Mouse (Mus musculus) layer of hippocampus, adult 9-11 months (tissue): ENCODE measurements at regions not wholly inside any gene's neighbourhood (a gene's known extent, or its start where the extent isn't known, plus 50 kb on each side); places are given as distances from the start of the nearest gene placed in this dataset.
A peak's percentile ranks its signal among the peaks of the same experiment; 100 is the strongest.

Experiments used
- DNase-seq: peaks from one replicate; pipeline ENCODE4 v3.0.0; 2022

GRCm38 (mm10) chr6:109533526-109533925 is 705.1 kb downstream of the Edem1 start:
- DNase-seq: peak; percentile 12

DNA sequence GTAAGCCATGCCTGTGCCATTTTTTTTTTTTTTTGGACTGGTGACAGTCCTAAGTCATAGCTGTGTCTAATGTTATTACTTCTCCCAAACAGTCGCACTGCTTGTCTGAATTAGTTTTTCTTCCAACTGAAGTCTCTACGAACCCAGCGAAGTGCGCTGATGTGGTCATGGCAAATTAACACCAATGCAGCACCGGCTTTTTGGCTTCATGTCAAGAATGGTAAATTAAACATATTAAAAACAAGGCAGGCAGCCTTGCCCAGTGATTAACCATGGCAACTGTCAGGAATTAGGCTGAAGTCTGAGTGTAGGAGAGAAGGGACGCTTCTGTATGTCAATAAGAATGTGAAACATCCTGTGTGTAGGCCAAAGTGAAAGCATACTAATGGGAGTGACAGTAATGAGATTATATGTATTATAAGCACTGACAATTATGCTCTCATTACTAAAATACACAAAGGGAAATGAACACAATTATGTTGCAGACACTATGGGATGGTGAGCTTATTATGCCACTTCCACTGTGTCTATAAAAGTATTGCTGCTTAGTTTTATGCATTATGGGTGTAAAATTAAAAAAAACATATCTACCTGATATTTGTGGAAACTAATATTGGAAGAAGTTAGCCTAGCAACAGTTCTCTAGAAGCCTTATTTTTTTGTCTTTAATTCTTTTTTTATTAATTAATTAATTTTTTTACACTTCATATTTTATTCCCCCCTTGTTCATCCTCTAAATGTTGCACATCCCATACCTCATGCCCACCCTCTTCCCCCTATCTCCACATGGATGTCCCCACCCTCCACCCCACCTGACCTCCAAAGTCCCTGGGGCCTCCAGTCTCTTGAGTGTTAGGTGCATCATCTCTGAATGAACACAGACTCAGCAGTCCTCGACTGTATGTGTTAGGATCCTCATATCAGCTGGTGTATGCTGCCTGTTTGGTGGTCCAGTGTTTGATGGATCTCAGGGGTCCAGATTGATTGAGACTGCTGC is 714.8 kb downstream of the Edem1 start:
- DNase-seq: no peak

DNA sequence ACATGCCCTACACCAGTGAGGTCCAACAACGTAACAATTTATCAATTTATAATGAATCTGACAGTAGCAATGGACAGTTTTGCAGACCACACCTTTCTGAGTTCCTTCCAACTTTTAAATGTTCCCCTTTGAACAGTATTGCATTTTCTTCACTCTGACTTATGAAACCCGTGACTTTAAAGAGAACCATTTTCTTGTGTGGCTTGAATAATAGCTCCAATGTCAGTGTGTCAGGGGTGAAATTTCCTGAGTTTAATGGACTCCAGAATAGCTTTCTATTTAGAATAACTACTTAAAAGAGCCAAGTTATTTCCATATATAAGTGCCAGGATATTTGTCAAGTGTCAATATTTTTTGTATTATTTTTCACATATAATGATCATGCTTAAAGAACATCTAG is 723.9 kb downstream of the Edem1 start:
- DNase-seq: no peak
